ENCODE assay signal across 12 mouse cellular contexts in genomic region chr6:6364037-6364436, GRCm38 (mm10).
DNase-seq lines count a peak whose midpoint lies in the region; ATAC-seq and TF ChIP-seq lines count a peak whose summit lies in the region.
"Had no signal": no experiment of that assay in that cellular context is flagged by ENCODE, and none has a peak within 500 bp of the region (broad histone marks: within the 10 kb centered on the region; RNA-seq: fewer than 3 reads in every experiment).

No protein-coding gene starts in this region.

- no peaks in the 10 kb centered on the region for H3K9me3 ChIP-seq in hindbrain, embryonic 11.5 days (ENCODE audit: control insufficient read depth, low read length)
- no peaks in the 10 kb centered on the region for H3K9me3 ChIP-seq in hindbrain, embryonic 14.5 days (ENCODE audit: control insufficient read depth, low read length)

- TF ChIP-seq CTCF in brain, embryonic 14.5 days (IDR thresholded peaks at IDR 0.05; ENCODE audit: borderline replicate concordance, extremely low read depth, insufficient read depth, insufficient read length): no peak
- TF ChIP-seq CTCF in thymus, adult 2 months (IDR thresholded peaks at IDR 0.05; ENCODE audit: borderline replicate concordance, control insufficient read depth, extremely low read depth, insufficient read depth, low read length, poor library complexity): no peak

- H3K4me1 ChIP-seq in hindbrain, embryonic 11.5 days (replicated peaks; ENCODE audit: control insufficient read depth, insufficient read depth, low read length): no peaks in the 10 kb centered on the region
- no peaks in the 10 kb centered on the region for H3K4me1 ChIP-seq in hindbrain, embryonic 14.5 days (replicated peaks; ENCODE audit: control insufficient read depth, insufficient read depth, low read length)
- no peaks in the 10 kb centered on the region for H3K4me1 ChIP-seq in thymus, adult 2 months (replicated peaks; ENCODE audit: control insufficient read depth, insufficient read depth, low read length)

- no peak overlapping the region for H3K9ac ChIP-seq in hindbrain, embryonic 11.5 days (ENCODE audit: low read depth, low read length)
- H3K9ac ChIP-seq in hindbrain, embryonic 14.5 days: no peak overlapping the region

- H3K27ac ChIP-seq in hindbrain, embryonic 11.5 days (ENCODE audit: low read depth, low read length): no peak overlapping the region
- H3K27ac ChIP-seq in hindbrain, embryonic 14.5 days: no peak overlapping the region
- no peak overlapping the region for H3K27ac ChIP-seq in thymus, adult 2 months (ENCODE audit: control insufficient read depth, insufficient read depth, low read length)

- TF ChIP-seq POLR2A in brain, embryonic 14.5 days (IDR thresholded peaks at IDR 0.05; ENCODE audit: borderline replicate concordance, extremely low read depth, insufficient read depth, insufficient read length, poor library complexity, severe bottlenecking): no peak
- TF ChIP-seq POLR2A in thymus, adult 2 months (IDR thresholded peaks at IDR 0.05; ENCODE audit: control insufficient read depth, extremely low read depth, insufficient read depth, low read length, poor library complexity): no peak

- no peaks in the 10 kb centered on the region for H3K36me3 ChIP-seq in hindbrain, embryonic 11.5 days (ENCODE audit: control insufficient read depth, insufficient read depth, low read length)
- no peaks in the 10 kb centered on the region for H3K36me3 ChIP-seq in hindbrain, embryonic 14.5 days (replicated peaks; ENCODE audit: control insufficient read depth, insufficient read depth)
- no peaks in the 10 kb centered on the region for H3K36me3 ChIP-seq in thymus, adult 2 months (ENCODE audit: control insufficient read depth, insufficient read depth, low read length)

- DNase-seq in hindbrain, embryonic 11.5 days (ENCODE audit: low spot score): peak; percentile 36
- DNase-seq in hindbrain, embryonic 14.5 days (ENCODE audit: low spot score): no peak
- DNase-seq in brain, adult 2 months (ENCODE audit: low read depth, low spot score): peak; percentile 3
- peak; percentile 52 for DNase-seq in brain, embryonic 14.5 days (ENCODE audit: low read depth)
- peak; percentile 75 for DNase-seq in forelimb bud, embryonic 11.5 days (ENCODE audit: low read depth, low spot score)
- DNase-seq in thymus, adult 2 months: no peak
- DNase-seq in kidney, adult 8-10 months: no peak
- DNase-seq: heart, adult 18-20 months; heart, postnatal 14 days; kidney, adult 9 months; lung, adult 18-20 months had no signal

- H3K27me3 ChIP-seq in hindbrain, embryonic 11.5 days (ENCODE audit: control insufficient read depth, insufficient read depth, low read length): no peaks in the 10 kb centered on the region
- no peaks in the 10 kb centered on the region for H3K27me3 ChIP-seq in hindbrain, embryonic 14.5 days (ENCODE audit: control insufficient read depth, insufficient read depth, low read length)
- no peaks in the 10 kb centered on the region for H3K27me3 ChIP-seq in thymus, adult 2 months (ENCODE audit: control insufficient read depth, insufficient read depth, low read length)
- H3K27me3 ChIP-seq: CH12.LX had no signal

- no peak overlapping the region for H3K4me3 ChIP-seq in hindbrain, embryonic 11.5 days (ENCODE audit: low read depth, low read length)
- no peak overlapping the region for H3K4me3 ChIP-seq in hindbrain, embryonic 14.5 days (replicated peaks; ENCODE audit: low read length)
- H3K4me3 ChIP-seq in thymus, adult 2 months (ENCODE audit: control insufficient read depth, insufficient read depth, low read length): no peak overlapping the region

- H3K4me2 ChIP-seq in hindbrain, embryonic 11.5 days (replicated peaks; ENCODE audit: low read depth, low read length): no peak overlapping the region
- no peak overlapping the region for H3K4me2 ChIP-seq in hindbrain, embryonic 14.5 days (replicated peaks)

- 53% methylated on average over 4 of the region's 4 CpGs for WGBS in hindbrain, embryonic 11.5 days
- WGBS in hindbrain, embryonic 14.5 days: 60% methylated on average over 4 of the region's 4 CpGs
- WGBS in thymus, adult 2 months: 79% methylated on average over 4 of the region's 4 CpGs

- ATAC-seq in hindbrain, embryonic 11.5 days (ENCODE audit: low FRiP score): no peak
- no peak for ATAC-seq in hindbrain, embryonic 14.5 days (ENCODE audit: low FRiP score)

Comparison
In these comparisons a context has a peak if more than half of its experiments do, and no peak if none do; other contexts are left out.
1. DNase-seq: peak in hindbrain, embryonic 11.5 days (single experiment), brain, adult 2 months (single experiment), brain, embryonic 14.5 days (single experiment) and forelimb bud, embryonic 11.5 days (single experiment); none in hindbrain, embryonic 14.5 days (single experiment), thymus, adult 2 months (single experiment) and kidney, adult 8-10 months (0 of 2).